Mouse (Mus musculus): ENCODE data around the gene Tpbg.

GRCm38 (mm10) chr9:85842351-85843011, at the start of gene Tpbg:
- TF ChIP-seq CTCF (IDR thresholded peaks at IDR 0.05; ENCODE audit: borderline replicate concordance, insufficient read depth, low read depth, low read length) (no peak), POLR2A (IDR thresholded peaks at IDR 0.05; ENCODE audit: borderline replicate concordance, insufficient read depth, low read length) (no peak)

All from cerebellum, adult 2 months (tissue).